Mouse (Mus musculus): ENCODE results near the gene Naf1. TPM values are rescaled to one million over a fixed set of nuclear protein-coding genes. Genes with fewer than 3 reads are reported as not detected.

The Naf1 gene
- total and polyA plus RNA-seq, 3 experiments = 7.3 to 30.6 (median 14.2) TPM

GRCm38 (mm10) chr8:66933746-66934145, 73.7 kb downstream of the Naf1 start:
- Histone ChIP-seq H3K4me3 (replicated peaks in 1 of 3; ENCODE audit: low read depth in 2 of 3, low read length in 2 of 3, poor library complexity in 1 of 3) (no peak overlapping the region), H3K36me3 (replicated peaks in 1 of 2; ENCODE audit: control insufficient read depth in 1 of 2, insufficient read depth in 1 of 2, low read length in 1 of 2) (no peaks in the 10 kb centered on the region), H3K4me1 (ENCODE audit: control insufficient read depth in 1 of 2, insufficient read depth in 2 of 2) (no peaks in the 10 kb centered on the region), H3K27me3 (replicated peaks) (no peaks in the 10 kb centered on the region), H3K27ac (ENCODE audit: insufficient read depth, low read depth) (no peak overlapping the region), H3K9me3 (replicated peaks; ENCODE audit: low read length) (peaks cover 2% of the 10 kb centered on the region), H3K4me2 (ENCODE audit: insufficient read depth, low read depth, poor library complexity, severe bottlenecking) (no peak overlapping the region), H3K79me2 (replicated peaks; ENCODE audit: control insufficient read depth, extremely low read depth, insufficient read depth, poor library complexity, severe bottlenecking) (no peaks in the 10 kb centered on the region), H3K9ac (ENCODE audit: insufficient read depth, low read depth) (no peak overlapping the region)
- DNase-seq (ENCODE audit: extremely low read depth) = no peak
- in situ Hi-C loops (cut with MboI; ENCODE audit: low pct_ligation_motif_present, low pct_unique_long_range_greater_than_20kb, low sequenced_read_pairs) (no loop called here), dilution Hi-C loops (cut with MboI; ENCODE audit: extremely low pct_ligation_motif_present, extremely low pct_unique_long_range_greater_than_20kb, low sequenced_read_pairs) (no loop called here)
- TF ChIP-seq POLR2AphosphoS2 (IDR thresholded peaks at IDR 0.05; ENCODE audit: low read depth, low read length) = no peak
- TF ChIP-seq CTCF (conservative IDR thresholded peaks at IDR 0.05 in 1 of 2, IDR thresholded peaks at IDR 0.05 in 1 of 2; ENCODE audit: low read depth in 2 of 2, low read length in 2 of 2) = 0 out of 4 replicates have a peak, but pooled peaks of 1 of the 2 experiments have one; percentile 6
- peak; percentile 14; the same call in 1 of the 2 replicates for TF ChIP-seq MAFK (IDR thresholded peaks at IDR 0.05; ENCODE audit: insufficient replicate concordance, low read length)
- no peak for TF ChIP-seq MEF2A (IDR thresholded peaks at IDR 0.05; ENCODE audit: borderline replicate concordance, low read depth, low read length)

GRCm38 (mm10) chr8:66936236-66936635, 76.2 kb downstream of the Naf1 start:
- Histone ChIP-seq H3K9me3 (replicated peaks; ENCODE audit: low read length) (peaks cover 2% of the 10 kb centered on the region), H3K4me3 (replicated peaks in 1 of 3; ENCODE audit: low read depth in 2 of 3, low read length in 2 of 3, poor library complexity in 1 of 3) (no peak overlapping the region), H3K27ac (ENCODE audit: insufficient read depth, low read depth) (no peak overlapping the region), H3K36me3 (replicated peaks in 1 of 2; ENCODE audit: control insufficient read depth in 1 of 2, insufficient read depth in 1 of 2, low read length in 1 of 2) (no peaks in the 10 kb centered on the region), H3K9ac (ENCODE audit: insufficient read depth, low read depth) (no peak overlapping the region), H3K27me3 (replicated peaks) (no peaks in the 10 kb centered on the region), H3K4me1 (ENCODE audit: control insufficient read depth in 1 of 2, insufficient read depth in 2 of 2) (no peaks in the 10 kb centered on the region), H3K79me2 (replicated peaks; ENCODE audit: control insufficient read depth, extremely low read depth, insufficient read depth, poor library complexity, severe bottlenecking) (no peaks in the 10 kb centered on the region), H3K4me2 (ENCODE audit: insufficient read depth, low read depth, poor library complexity, severe bottlenecking) (no peak overlapping the region)
- no peak for TF ChIP-seq SIN3A (IDR thresholded peaks at IDR 0.05; ENCODE audit: low read length)
- no peak for TF ChIP-seq HCFC1 (IDR thresholded peaks at IDR 0.05; ENCODE audit: low read depth, low read length)
- no peak for TF ChIP-seq ZNF384 (IDR thresholded peaks at IDR 0.05; ENCODE audit: low read depth, low read length)
- no peak for TF ChIP-seq IRF4 (IDR thresholded peaks at IDR 0.05; ENCODE audit: low read depth, low read length)
- TF ChIP-seq CTCF (conservative IDR thresholded peaks at IDR 0.05 in 1 of 2, IDR thresholded peaks at IDR 0.05 in 1 of 2; ENCODE audit: low read depth in 2 of 2, low read length in 2 of 2) = no peak
- no peak for TF ChIP-seq TCF12 (IDR thresholded peaks at IDR 0.05; ENCODE audit: low read depth, low read length)
- no peak for TF ChIP-seq MAZ (IDR thresholded peaks at IDR 0.05; ENCODE audit: low read depth, low read length)
- TF ChIP-seq ELF1 (IDR thresholded peaks at IDR 0.05; ENCODE audit: low read depth, low read length) = no peak
- no peak for TF ChIP-seq UBTF (IDR thresholded peaks at IDR 0.05; ENCODE audit: low read depth, low read length)
- TF ChIP-seq POLR2A (IDR thresholded peaks at IDR 0.05; ENCODE audit: low read depth, low read length) = no peak
- no peak for TF ChIP-seq USF1 (IDR thresholded peaks at IDR 0.05; ENCODE audit: low read depth, low read length)
- TF ChIP-seq MXI1 (IDR thresholded peaks at IDR 0.05; ENCODE audit: low read depth, low read length) = no peak
- TF ChIP-seq ETS1 (conservative IDR thresholded peaks at IDR 0.05; ENCODE audit: low read depth, low read length) = no peak
- DNase-seq (ENCODE audit: extremely low read depth) = no peak
- dilution Hi-C loops (cut with MboI; ENCODE audit: extremely low pct_ligation_motif_present, extremely low pct_unique_long_range_greater_than_20kb, low sequenced_read_pairs) (no loop called here), in situ Hi-C loops (cut with MboI; ENCODE audit: low pct_ligation_motif_present, low pct_unique_long_range_greater_than_20kb, low sequenced_read_pairs) (no loop called here)

Other genes starting within 250 kb of the Naf1 start
- not detected in 2 replicates for gene Npy5r, start 172.1 kb upstream of the Naf1 start, total RNA-seq (2012; rRNA removed)
- gene Npy5r, start 172.1 kb upstream of the Naf1 start, total RNA-seq (2014; rRNA removed) = not detected in 2 replicates
- gene Npy5r, start 172.1 kb upstream of the Naf1 start, polyA plus RNA-seq (2012; ENCODE audit: insufficient read length, low read depth) = not detected in 2 replicates
- gene Npy1r, start 163.0 kb upstream of the Naf1 start, total RNA-seq (2012; rRNA removed) = not detected in 2 replicates
- not detected in 2 replicates for gene Npy1r, start 163.0 kb upstream of the Naf1 start, total RNA-seq (2014; rRNA removed)
- not detected in 2 replicates for gene Npy1r, start 163.0 kb upstream of the Naf1 start, polyA plus RNA-seq (2012; ENCODE audit: insufficient read length, low read depth)

All from CH12.LX (cell line).